Mouse (Mus musculus) erythroblast, embryonic 14.5 days (primary cell): ENCODE measurements around the gene Tbx10.
"Not testable (repeated sequence)": the region's sequence is repeated elsewhere in the genome, so short reads cannot be mapped to it uniquely, and the experiment has no call there.

Source experiments
- GATA1 ChIP-seq: IDR thresholded peaks from 2 replicates; pipeline ENCODE4 v1.6.1; 2012; ENCODE audit warnings: low read length, inconsistent platforms, mixed read lengths
- TAL1 ChIP-seq: IDR thresholded peaks from 3 replicates; pipeline ENCODE4 v1.6.1; 2012; ENCODE audit warnings: low read length, inconsistent platforms, mixed read lengths

GRCm38 (mm10) chr19:3957296-3958036 lies 35.1 kb upstream of the Tbx10 start:
- TF ChIP-seq GATA1, TAL1: not testable (repeated sequence)
